Mouse (Mus musculus) common myeloid progenitor, adult 5-6 weeks (primary cell): Measurements from ENCODE around the gene Tanc2. TPM values are rescaled to one million over a fixed set of nuclear protein-coding genes. Genes with fewer than 3 reads are reported as not detected.

ENCODE experiments used
- ATAC-seq: replicated peaks from 2 replicates; pipeline ENCODE4 v1.8.0; 2016; ENCODE audit warnings: low read depth, mild to moderate bottlenecking, moderate TSS enrichment, inconsistent platforms; ENCODE audit not compliant: poor library complexity, severe bottlenecking
- total RNA-seq: library from RNA; stranded (forward); fragments of 200-1000, 187-1606 nt; gene quantifications from 2 replicates; pipeline ENCODE4 v1.2.3, GENCODE M21; 2017

Tanc2 gene
- total RNA-seq, 1 experiment from 2014 or later, result 2.0 TPM

- no peak for ATAC-seq
These were observed 217.3 kb downstream of the Tanc2 start for GRCm38 (mm10) chr11:105807103-105807502.

- no peak for ATAC-seq
These were observed 233.5 kb downstream of the Tanc2 start for GRCm38 (mm10) chr11:105823246-105823645.

- no peak for ATAC-seq
These were observed 234.0 kb downstream of the Tanc2 start for GRCm38 (mm10) chr11:105823759-105824158.

GRCm38 (mm10) chr11:105828175-105828574, 238.4 kb downstream of the Tanc2 start:
- ATAC-seq, result no peak

DNA sequence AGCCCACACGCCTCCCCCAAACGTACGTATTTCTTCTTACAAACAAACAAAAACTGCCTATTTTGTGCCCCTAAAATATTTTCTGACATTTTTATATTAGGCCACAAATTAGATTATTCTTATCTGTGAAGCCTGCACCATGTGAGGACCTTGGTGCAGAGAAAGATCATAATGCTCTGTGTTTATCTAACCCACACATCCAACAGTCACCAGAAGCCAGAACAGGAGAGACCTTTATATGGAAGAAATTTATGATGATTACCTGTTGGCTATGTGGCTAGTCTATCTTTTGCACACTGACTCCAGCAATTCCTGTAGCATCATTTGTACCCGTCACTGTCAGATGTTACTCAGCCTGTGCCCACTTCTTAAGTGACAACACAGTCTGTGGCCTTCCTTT, 245.4 kb downstream of the Tanc2 start:
- ATAC-seq, result peak; percentile 47; the same call in 1 of the 2 replicates

- peak; percentile 80 for ATAC-seq
These were observed 246.6 kb downstream of the Tanc2 start for GRCm38 (mm10) chr11:105836344-105836891.

GRCm38 (mm10) chr11:105837962-105838361, 248.2 kb downstream of the Tanc2 start:
- ATAC-seq, result no peak

DNA sequence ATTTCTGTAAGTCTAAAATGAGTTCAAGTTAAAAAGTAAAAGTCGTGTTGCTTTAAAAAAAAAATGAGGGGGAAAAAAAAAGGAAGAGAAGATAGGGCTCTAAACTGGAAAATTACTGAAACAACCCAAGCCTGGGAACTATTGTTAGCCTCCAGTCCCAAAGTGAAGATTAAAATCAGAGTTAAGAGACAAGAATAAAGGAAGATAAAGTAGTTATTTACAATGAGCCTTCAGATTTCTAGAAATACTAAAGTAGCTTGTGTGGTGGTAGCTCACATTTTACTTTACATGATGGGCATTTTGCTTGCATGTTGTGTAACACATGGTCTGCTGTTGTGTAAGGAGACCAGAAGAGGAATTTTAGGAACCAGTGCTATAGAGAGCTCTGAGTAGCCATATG, 256.1 kb downstream of the Tanc2 start:
- no peak for ATAC-seq

GRCm38 (mm10) chr11:105855504-105855903, 265.7 kb downstream of the Tanc2 start:
- ATAC-seq, result no peak

- no peak for ATAC-seq
These were observed 268.3 kb downstream of the Tanc2 start for GRCm38 (mm10) chr11:105858063-105858462.

DNA sequence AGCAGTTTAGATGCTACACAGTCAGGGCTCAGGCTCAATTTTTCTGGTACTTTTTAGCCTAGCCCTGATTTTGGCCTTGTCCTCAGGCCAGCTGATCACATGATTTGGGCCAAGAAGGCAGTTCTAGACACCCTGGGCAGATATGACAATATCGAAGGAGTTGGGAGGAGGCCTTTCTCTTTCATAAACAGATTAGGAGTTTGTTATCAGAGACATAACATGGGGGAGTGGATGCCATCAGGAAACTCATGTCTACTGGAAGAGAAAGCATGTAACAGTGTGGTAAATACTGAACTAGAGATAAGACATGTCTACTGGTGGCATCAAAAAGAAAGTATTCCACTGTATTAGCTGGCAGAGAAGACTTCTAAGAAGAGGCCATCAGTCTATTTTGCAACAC, 295.8 kb downstream of the Tanc2 start:
- no peak for ATAC-seq

GRCm38 (mm10) chr11:105887281-105887680, 297.5 kb downstream of the Tanc2 start:
- ATAC-seq, result no peak

DNA sequence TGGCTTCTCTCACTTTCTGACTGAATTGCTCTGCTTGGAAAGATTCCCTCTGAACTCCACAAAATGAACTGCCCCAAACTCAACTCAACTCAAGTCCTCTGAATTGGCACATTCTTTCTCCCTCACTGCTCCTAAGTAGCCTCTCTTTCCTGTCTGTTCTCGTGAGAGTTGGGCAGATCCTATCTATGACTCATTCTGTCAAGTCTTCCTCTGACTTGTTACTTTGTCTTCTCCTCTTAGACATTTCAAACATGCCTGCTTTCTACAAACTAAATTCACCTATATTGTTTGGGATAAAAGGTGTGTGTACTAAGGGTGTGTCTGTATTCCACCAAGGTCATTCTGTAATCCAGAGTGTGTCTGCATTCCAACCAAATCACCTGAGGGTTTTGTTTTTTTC, 309.4 kb downstream of the Tanc2 start:
- no peak for ATAC-seq

GRCm38 (mm10) chr11:105901501-105901900, 311.7 kb downstream of the Tanc2 start:
- ATAC-seq, result peak; percentile 76

DNA sequence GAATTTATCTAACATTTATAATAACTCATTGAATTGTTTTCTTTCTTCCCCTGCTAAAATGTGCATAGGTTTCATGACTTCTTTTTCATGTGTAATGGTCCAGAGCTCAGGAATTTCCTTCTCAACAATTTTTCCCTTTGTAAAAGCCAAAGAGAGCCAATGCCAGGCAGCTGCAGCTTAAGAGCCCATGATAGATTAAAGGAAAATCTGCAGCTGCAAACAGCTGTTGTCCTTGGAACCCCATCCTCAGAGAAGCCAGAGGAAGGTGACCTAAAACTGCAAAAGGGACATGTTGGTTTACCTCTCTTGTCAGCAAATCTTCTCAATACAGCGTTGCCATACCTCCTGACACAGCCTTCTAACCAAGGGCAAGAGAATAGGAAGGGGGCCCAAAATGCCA, 313.2 kb downstream of the Tanc2 start:
- ATAC-seq, result no peak

DNA sequence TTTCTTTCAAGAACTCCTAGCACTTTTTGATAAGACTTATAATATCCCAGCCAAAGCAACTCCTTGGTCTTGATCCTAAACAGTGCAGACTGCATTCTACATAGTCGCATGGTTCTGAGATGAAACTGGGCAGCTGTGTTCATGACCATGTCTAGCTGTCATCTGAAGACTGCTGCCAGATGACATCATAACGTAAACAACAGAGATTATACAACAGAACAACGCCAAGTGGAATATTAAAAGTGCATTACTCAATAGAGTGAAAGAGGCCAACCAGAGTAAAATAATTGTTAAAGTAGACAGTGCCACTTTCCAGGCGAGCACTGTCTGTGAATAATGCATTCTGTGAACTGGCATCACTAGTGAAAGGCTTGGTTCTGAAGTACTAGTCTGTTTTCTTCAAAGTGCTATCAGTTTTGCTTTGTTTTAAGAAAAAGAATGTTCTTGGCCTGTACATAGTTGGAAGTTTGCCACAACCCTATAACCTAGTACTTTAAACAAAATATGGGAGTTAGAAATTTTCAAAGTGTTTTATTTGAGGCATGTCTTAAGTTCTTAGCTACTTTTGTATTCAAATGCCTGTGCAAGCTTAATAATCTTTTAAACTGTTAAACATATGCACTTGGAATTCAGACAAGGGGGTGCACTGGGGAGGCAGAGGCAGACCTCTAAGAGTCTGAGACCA, 315.9 kb downstream of the Tanc2 start:
- no peak for ATAC-seq

- ATAC-seq, result no peak
These were observed 317.6 kb downstream of the Tanc2 start for GRCm38 (mm10) chr11:105907381-105907780.

- ATAC-seq, result no peak
These were observed 319.1 kb downstream of the Tanc2 start for GRCm38 (mm10) chr11:105908926-105909325.

GRCm38 (mm10) chr11:105909617-105910016, 319.8 kb downstream of the Tanc2 start:
- no peak for ATAC-seq

DNA sequence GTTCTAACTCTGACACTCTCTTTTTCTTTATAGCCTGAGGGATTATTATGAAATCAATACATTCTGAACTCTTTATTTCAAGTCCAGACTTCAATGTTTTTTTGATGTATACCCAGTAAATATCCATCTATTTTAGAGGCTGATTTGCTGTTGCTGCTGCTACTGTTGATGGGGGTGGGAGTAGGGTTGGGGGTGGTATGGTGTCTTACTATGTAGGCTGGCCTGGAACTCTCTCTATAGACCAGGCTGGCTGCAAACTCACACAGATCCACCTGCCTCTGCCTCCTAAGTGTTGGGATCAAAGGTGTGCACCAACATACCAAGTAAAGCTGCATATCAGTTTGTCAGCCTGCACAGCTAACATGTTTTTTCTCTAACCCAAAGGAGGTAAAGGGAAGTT, 321.4 kb downstream of the Tanc2 start:
- ATAC-seq, result no peak

- ATAC-seq, result peak; percentile 74
These were observed 322.0 kb downstream of the Tanc2 start for GRCm38 (mm10) chr11:105911592-105912375.
